Mouse (Mus musculus) thymus, postnatal 36 days (tissue): ENCODE data around the gene Ptprh.

Experiments used
- DNase-seq, 2 experiments: peaks; one replicate each; pipeline ENCODE4 v3.0.0; 2022; ENCODE audit warnings: mixed read lengths in 2 of 2

Gene Ptprh

GRCm38 (mm10) chr7:4499034-4499433 lies 104.8 kb downstream of the Ptprh start:
- no peak for DNase-seq
